Mouse (Mus musculus): ENCODE measurements at regions not wholly inside any gene's neighbourhood (a gene's known extent, or its start where the extent isn't known, plus 50 kb on each side); places are given as distances from the start of the nearest gene placed in this dataset.

DNA sequence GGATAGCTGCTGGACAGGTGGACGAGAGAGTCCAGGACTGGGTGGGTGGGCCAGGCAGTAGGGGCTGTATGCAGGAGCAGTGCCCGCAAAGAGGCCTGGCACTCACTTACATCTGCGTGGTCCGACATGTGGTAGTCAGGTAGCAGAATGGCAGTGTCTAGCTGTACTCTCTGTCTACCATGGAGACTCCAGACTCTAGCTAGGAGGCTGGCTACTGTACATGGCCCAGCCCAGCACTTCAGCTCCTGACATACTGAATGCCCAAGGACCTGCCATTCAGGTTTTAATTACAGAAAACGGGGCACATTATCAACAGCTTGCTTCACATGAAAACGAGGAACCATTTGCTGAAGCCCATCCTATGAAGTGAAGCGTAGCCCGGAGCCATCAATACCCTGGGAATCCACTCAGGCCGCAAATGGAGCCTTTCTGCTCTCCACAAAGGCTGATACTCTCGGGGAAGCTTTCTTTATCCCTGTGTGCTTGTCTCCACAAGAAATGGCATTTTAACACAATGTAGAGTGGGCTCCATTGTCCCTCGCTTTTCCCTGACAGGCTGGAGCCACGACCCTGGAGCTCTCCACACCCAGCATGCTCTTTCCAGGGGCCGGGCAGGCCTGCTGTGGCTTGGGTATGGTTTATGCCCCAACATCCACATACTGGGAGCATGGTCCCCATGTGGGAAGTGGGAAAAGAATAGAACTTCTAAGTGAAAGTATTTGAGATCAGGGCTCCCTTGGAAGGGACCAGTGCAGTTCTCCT lies 110.6 kb upstream of the A530016L24Rik start:
- no peak for DNase-seq (ENCODE audit: low read depth, low spot score)

- DNase-seq (ENCODE audit: low read depth, low spot score) = no peak
Observed at GRCm38 (mm10) chr12:112387836-112388235, 101.4 kb upstream of the A530016L24Rik start.

DNA sequence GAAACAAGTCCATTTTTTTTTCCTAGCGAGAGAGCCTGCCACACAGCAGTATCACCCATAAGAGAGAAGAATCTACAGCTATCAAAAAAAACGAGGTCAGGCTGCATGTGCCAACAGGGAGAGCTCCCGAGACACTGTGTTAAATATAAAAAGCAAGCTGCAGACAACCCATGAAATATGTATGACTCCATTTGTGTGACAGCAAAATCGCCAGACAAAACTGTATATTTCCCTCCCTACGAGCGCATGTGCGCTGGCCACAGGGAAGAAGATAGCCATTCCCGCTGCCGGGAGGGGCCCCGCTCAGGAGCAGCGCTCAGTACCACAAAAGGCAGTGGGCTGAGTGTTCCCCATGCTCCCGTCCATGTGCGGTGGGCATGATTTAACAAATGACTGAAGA lies 93.3 kb upstream of the A530016L24Rik start:
- no peak for DNase-seq (ENCODE audit: low read depth, low spot score)

DNA sequence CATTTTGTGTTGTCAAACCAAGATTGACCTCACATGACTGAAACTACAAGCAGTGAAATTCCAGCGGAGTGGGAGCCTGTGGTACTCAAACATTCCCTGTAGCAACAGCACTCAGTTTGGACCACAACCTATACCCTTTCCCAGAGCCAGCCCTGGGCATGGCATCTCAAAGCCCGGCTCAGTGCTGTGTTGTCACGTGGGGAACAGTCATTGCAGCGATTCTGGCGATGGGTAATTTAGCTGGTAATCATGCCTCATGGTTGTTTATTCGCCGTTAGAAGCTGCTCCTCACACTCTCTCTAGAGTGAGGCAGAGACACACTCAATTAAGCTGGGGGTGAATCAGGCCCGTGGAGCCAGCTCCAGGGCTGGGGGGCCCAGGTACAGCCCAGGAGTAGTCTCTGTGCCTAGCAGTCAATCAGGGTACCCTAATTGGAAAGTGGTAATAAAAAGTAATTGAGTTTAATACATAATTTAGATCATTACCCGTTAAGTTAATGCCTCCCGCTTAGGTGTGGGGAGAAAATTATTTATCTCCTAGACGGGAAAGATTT lies 85.5 kb upstream of the A530016L24Rik start:
- no peak for DNase-seq (ENCODE audit: low read depth, low spot score)

- peak; percentile 52 for DNase-seq (ENCODE audit: low read depth, low spot score)
Observed at GRCm38 (mm10) chr12:112404338-112404737, 84.9 kb upstream of the A530016L24Rik start.

DNA sequence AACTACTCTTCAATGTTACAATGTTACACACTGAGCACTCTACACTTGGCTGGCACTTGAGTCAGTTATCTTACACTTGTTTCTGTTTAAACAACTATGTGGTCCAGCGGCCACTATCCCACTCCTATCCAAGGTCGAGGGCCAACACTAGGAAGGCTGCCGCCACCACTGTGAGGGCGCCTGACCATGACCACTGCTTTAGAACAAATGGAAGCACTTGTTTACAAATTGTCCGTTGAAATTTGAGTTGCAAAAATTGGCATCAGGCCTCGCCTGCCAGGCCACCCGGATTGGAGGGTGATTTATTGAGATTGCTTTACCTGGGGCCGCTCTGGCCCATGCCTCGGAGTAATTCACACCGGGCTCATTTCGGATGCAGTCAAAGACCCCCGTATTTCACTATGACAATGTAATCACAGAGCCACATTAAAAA lies 83.5 kb upstream of the A530016L24Rik start:
- peak; percentile 74 for DNase-seq (ENCODE audit: low read depth, low spot score)

GRCm38 (mm10) chr12:112411612-112412350 lies 77.5 kb upstream of the A530016L24Rik start:
- DNase-seq (ENCODE audit: low read depth, low spot score) = no peak

- DNase-seq (ENCODE audit: low read depth, low spot score) = no peak
Observed at GRCm38 (mm10) chr12:112412351-112412697, 76.9 kb upstream of the A530016L24Rik start.

DNA sequence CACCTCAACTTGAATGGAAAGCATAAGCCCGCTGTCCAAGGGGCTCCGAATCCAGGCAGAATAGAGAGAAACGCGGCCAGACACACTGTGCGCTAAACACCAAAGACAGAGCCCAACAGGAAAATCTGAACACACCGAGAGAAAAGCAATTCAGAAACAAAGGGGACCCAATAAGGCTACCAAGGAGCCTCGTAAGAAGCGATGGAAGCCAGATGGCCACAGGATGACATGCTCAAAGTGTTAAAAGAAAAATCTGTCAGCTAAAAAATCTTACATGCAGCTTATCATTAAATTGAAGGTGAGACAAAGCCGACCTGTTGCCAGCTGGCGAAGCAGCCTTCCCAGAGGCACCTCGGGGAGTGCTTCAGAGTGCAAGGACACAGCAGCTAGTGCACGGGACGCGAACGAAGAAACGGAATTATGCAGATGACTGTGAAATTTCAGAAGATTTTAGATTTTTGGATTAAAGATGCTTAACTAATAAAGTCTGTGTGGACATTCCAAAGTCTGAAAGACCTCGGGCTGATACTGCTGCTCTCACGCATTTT lies 73.2 kb upstream of the A530016L24Rik start:
- DNase-seq (ENCODE audit: low read depth, low spot score) = no peak

DNA sequence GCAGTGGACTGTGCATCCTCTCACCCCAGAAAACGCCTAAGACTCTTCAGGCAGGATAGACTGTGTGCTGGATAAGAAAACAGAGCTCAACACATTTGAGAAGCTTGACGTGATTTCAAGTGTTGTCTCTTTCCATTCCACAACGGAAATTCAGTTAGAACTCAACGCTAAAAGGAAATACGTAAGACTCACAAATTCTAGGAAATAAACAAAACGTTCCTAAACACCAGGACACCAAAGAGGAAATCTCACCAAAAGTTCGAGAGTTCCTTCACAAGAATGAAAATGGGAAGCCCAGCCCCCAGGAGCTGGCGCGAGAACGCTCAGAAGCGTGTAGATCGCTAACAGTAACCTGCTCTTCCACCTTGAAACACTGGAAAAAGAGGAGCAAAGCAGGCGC lies 72.7 kb upstream of the A530016L24Rik start:
- no peak for DNase-seq (ENCODE audit: low read depth, low spot score)

DNA sequence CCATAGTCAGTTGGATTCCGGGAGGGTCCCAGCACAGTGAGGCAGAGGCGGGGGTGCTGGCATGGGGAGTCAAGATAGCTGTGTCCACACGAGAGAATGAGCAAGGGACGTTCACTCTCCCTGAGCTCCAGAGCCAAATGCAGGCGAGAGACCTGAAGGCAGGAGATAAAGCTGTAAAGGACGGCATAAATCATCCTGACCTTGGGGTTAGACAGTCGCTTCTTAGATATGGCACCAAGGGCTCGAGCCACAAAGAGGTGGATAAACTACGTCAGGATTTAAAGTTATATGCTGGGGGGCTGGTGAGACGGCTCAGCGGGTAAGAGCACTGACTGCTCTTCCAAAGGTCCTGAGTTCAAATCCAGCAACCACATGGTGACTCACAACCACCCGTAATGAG lies 70.6 kb upstream of the A530016L24Rik start:
- DNase-seq (ENCODE audit: low read depth, low spot score) = no peak

GRCm38 (mm10) chr12:112422177-112422576 lies 67.1 kb upstream of the A530016L24Rik start:
- no peak for DNase-seq (ENCODE audit: low read depth, low spot score)

GRCm38 (mm10) chr12:112424150-112424549 lies 65.1 kb upstream of the A530016L24Rik start:
- DNase-seq (ENCODE audit: low read depth, low spot score) = no peak

GRCm38 (mm10) chr12:112426681-112427080 lies 62.6 kb upstream of the A530016L24Rik start:
- DNase-seq (ENCODE audit: low read depth, low spot score) = no peak

DNA sequence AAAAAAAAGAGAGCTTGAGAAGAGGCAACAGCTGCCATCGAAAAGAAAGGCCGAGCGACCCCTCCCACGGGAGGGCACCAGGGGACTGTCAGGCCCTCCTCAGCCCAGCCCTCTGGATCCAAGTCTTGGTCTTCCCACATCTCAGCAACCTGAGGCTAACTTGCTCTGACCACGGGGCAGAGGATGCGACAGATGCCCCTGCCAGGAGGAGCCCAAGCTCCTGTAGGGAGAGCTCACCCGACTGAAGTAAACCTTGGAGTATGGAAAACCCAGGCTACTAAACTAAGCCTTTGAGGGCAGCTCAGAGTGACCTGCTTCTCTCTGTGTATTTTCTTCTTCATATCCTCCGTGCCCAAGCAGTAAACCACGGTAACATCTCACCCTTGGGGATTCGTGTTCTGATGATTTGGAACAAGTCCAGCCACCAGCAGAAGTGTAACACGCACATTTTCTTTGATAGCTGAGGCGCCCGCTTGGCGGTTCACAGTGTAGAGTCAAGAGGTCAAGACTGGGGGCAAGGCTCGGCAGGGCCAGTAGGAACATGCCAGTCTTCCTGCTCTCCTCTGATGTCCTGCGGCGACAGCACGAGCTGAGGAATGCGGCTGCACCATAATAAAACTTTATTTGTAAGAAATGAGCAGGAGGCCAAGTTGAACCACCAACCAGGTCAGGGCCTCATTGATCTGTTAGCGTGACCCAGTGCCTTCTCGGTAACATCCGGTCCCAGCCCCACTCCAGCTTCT lies 59.0 kb upstream of the A530016L24Rik start:
- peak; percentile 62 for DNase-seq (ENCODE audit: low read depth, low spot score)

DNA sequence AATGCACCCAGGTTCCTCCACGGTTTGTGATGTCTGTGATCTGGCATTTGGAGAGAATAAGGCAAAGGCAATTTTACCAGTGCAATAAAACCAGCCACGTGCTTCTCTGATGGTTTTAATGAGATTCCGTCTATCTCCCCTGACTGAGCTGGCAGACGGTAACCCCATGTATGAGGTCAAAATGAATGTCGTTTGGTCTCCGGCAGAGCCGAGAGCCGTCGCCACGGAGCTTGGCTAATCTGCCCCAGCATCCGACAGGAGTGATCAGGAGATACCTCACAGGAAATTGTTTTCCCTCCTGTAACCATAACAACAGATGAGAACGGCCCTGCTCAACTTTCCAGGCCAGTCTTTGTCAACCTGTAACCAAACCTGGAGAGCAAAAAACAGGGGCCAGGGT lies 55.9 kb upstream of the A530016L24Rik start:
- DNase-seq (ENCODE audit: low read depth, low spot score) = peak; percentile 34

GRCm38 (mm10) chr12:112434673-112435294 lies 54.5 kb upstream of the A530016L24Rik start:
- no peak for DNase-seq (ENCODE audit: low read depth, low spot score)

GRCm38 (mm10) chr12:112435295-112436110 lies 53.7 kb upstream of the A530016L24Rik start:
- DNase-seq (ENCODE audit: low read depth, low spot score) = no peak

GRCm38 (mm10) chr12:112437046-112437445 lies 52.2 kb upstream of the A530016L24Rik start:
- no peak for DNase-seq (ENCODE audit: low read depth, low spot score)

DNA sequence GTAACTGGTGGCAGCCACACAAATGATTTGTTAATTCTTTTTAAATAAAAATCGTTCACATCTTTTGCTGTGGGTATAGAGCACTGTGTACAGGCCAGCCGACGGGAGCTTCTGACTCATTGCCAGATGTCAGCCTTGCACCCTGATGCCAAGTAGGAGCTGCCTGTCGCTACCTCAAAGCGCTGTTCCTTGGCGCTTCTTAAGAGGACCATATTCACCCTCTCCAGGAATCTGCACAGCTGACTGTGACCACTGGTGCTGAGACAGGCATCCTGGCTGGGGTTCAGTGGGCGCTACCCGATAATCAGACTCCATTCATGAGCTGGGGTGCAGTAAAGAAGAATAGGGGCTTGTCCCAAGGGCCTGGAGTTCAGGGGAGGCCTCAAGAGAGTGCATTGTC lies 51.0 kb upstream of the A530016L24Rik start:
- no peak for DNase-seq (ENCODE audit: low read depth, low spot score)

All from forelimb bud, embryonic 11.5 days (tissue).